Comparison of ENCODE assay signal across 19 mouse cellular contexts in genomic region chr3:93745475-93745874, GRCm38 (mm10). TPM values are rescaled to one million over a fixed set of nuclear protein-coding genes. Genes with fewer than 3 reads are reported as not detected.
"Had no signal": no experiment of that assay in that cellular context is flagged by ENCODE, and none has a peak within 500 bp of the region (broad histone marks: within the 10 kb centered on the region; RNA-seq: fewer than 3 reads in every experiment).

No protein-coding gene starts in this region.

RNA-seq across cellular contexts. Expression of gene Gm5773, which starts 27.3 kb away (rescaled TPM):
- polyA plus RNA-seq: embryonic facial prominence, embryonic 10.5 days; embryonic facial prominence, embryonic 11.5 days; embryonic facial prominence, embryonic 12.5 days; embryonic facial prominence, embryonic 13.5 days; embryonic facial prominence, embryonic 14.5 days; embryonic facial prominence, embryonic 15.5 days; erythroblast, embryonic 14.5 days; forebrain, embryonic 10.5 days; forebrain, embryonic 11.5 days; forebrain, embryonic 12.5 days; forebrain, embryonic 13.5 days; forebrain, embryonic 14.5 days; forebrain, embryonic 15.5 days; forebrain, embryonic 16.5 days; forebrain, postnatal 0 days; frontal cortex, adult 2 months; gonadal fat pad, adult 2 months; heart, adult 2 months had no signal

RNA-seq across cellular contexts. Expression of gene Tdpoz4, which starts 50.7 kb away (rescaled TPM):
- polyA plus RNA-seq: cortical plate, adult 2 months; embryonic facial prominence, embryonic 10.5 days; embryonic facial prominence, embryonic 11.5 days; embryonic facial prominence, embryonic 12.5 days; embryonic facial prominence, embryonic 13.5 days; embryonic facial prominence, embryonic 14.5 days; embryonic facial prominence, embryonic 15.5 days; erythroblast, embryonic 14.5 days; forebrain, embryonic 10.5 days; forebrain, embryonic 11.5 days; forebrain, embryonic 12.5 days; forebrain, embryonic 13.5 days; forebrain, embryonic 14.5 days; forebrain, embryonic 15.5 days; forebrain, embryonic 16.5 days; forebrain, postnatal 0 days; frontal cortex, adult 2 months; gonadal fat pad, adult 2 months; heart, adult 2 months had no signal

RNA-seq across cellular contexts. Expression of gene Gm37596, which starts 52.6 kb away (rescaled TPM):
- polyA plus RNA-seq: cortical plate, adult 2 months; embryonic facial prominence, embryonic 10.5 days; embryonic facial prominence, embryonic 11.5 days; embryonic facial prominence, embryonic 12.5 days; embryonic facial prominence, embryonic 13.5 days; embryonic facial prominence, embryonic 14.5 days; embryonic facial prominence, embryonic 15.5 days; erythroblast, embryonic 14.5 days; forebrain, embryonic 10.5 days; forebrain, embryonic 11.5 days; forebrain, embryonic 12.5 days; forebrain, embryonic 13.5 days; forebrain, embryonic 14.5 days; forebrain, embryonic 15.5 days; forebrain, embryonic 16.5 days; forebrain, postnatal 0 days; frontal cortex, adult 2 months; gonadal fat pad, adult 2 months; heart, adult 2 months had no signal
